Mouse (Mus musculus) retina, postnatal 1 day (tissue): ENCODE measurements around the gene Grik4.
"Not testable (repeated sequence)": the region's sequence is repeated elsewhere in the genome, so short reads cannot be mapped to it uniquely, and the experiment has no call there.

Experiments used
- DNase-seq: peaks from one replicate; pipeline ENCODE4 v3.0.0-alpha.2; 2012

The Grik4 gene

GRCm38 (mm10) chr9:42794006-42794405, 150.3 kb downstream of the Grik4 start:
- no peak for DNase-seq

GRCm38 (mm10) chr9:42793581-42793980, 150.7 kb downstream of the Grik4 start:
- DNase-seq = no peak

- no peak for DNase-seq
Observed at GRCm38 (mm10) chr9:42792381-42792780, 151.9 kb downstream of the Grik4 start.

- DNase-seq = no peak
Observed at GRCm38 (mm10) chr9:42791779-42792178, 152.5 kb downstream of the Grik4 start.

- no peak for DNase-seq
Observed at GRCm38 (mm10) chr9:42791346-42791745, 152.9 kb downstream of the Grik4 start.

- peak; percentile 71 for DNase-seq
Observed at GRCm38 (mm10) chr9:42788471-42788870, 155.8 kb downstream of the Grik4 start.

GRCm38 (mm10) chr9:42786882-42787281, 157.4 kb downstream of the Grik4 start:
- no peak for DNase-seq

- DNase-seq = no peak
Observed at GRCm38 (mm10) chr9:42786286-42786685, 158.0 kb downstream of the Grik4 start.

GRCm38 (mm10) chr9:42785173-42785830, 159.0 kb downstream of the Grik4 start:
- DNase-seq = no peak

GRCm38 (mm10) chr9:42783248-42783903, 160.9 kb downstream of the Grik4 start:
- DNase-seq = no peak

GRCm38 (mm10) chr9:42778471-42779263, 165.6 kb downstream of the Grik4 start:
- DNase-seq = not testable (repeated sequence)

GRCm38 (mm10) chr9:42777913-42778312, 166.4 kb downstream of the Grik4 start:
- DNase-seq = no peak

- no peak for DNase-seq
Observed at GRCm38 (mm10) chr9:42776804-42777203, 167.5 kb downstream of the Grik4 start.

- peak; percentile 50 for DNase-seq
Observed at GRCm38 (mm10) chr9:42764823-42765560, 179.3 kb downstream of the Grik4 start.

- peak; percentile 47 for DNase-seq
Observed at GRCm38 (mm10) chr9:42758682-42759205, 185.5 kb downstream of the Grik4 start.

- no peak for DNase-seq
Observed at GRCm38 (mm10) chr9:42757012-42757640, 187.2 kb downstream of the Grik4 start.

GRCm38 (mm10) chr9:42754699-42755098, 189.6 kb downstream of the Grik4 start:
- no peak for DNase-seq

GRCm38 (mm10) chr9:42751160-42751559, 193.1 kb downstream of the Grik4 start:
- no peak for DNase-seq

- DNase-seq = no peak
Observed at GRCm38 (mm10) chr9:42750176-42750575, 194.1 kb downstream of the Grik4 start.

GRCm38 (mm10) chr9:42745982-42746381, 198.3 kb downstream of the Grik4 start:
- peak; percentile 67 for DNase-seq

GRCm38 (mm10) chr9:42742385-42742784, 201.9 kb downstream of the Grik4 start:
- DNase-seq = no peak

GRCm38 (mm10) chr9:42736697-42737335, 207.5 kb downstream of the Grik4 start:
- DNase-seq = peak; percentile 57
